Mouse (Mus musculus) midbrain, embryonic 15.5 days (tissue): ENCODE data around the gene Rtn2. TPM values are rescaled to one million over a fixed set of nuclear protein-coding genes. Genes with fewer than 3 reads are reported as not detected.
"Not testable (repeated sequence)": the region's sequence is repeated elsewhere in the genome, so short reads cannot be mapped to it uniquely, and the experiment has no call there.

Experiments used
- ATAC-seq: fragments of 200-750 bp; cut with Nextera tagmentation; replicated peaks from 2 replicates; pipeline ENCODE4 v1.8.0; 2017; ENCODE audit warnings: moderate TSS enrichment
- H3K27ac ChIP-seq: fragments of 300-500 bp; sonication (generic); 2 replicates; pipeline ENCODE4 v1.5.1; 2015; ENCODE audit warnings: mild to moderate bottlenecking, inconsistent platforms
- H3K27me3 ChIP-seq: fragments of 300-500 bp; sonication (generic); replicated peaks from 2 replicates; pipeline ENCODE4 v1.6.1; 2015; ENCODE audit warnings: inconsistent platforms
- H3K36me3 ChIP-seq: fragments of 300-500 bp; sonication (generic); replicated peaks from 2 replicates; pipeline ENCODE4 v1.6.1; 2015; ENCODE audit warnings: inconsistent platforms
- H3K4me1 ChIP-seq: fragments of 300-500 bp; sonication (generic); 2 replicates; pipeline ENCODE4 v1.6.1; 2015; ENCODE audit warnings: inconsistent platforms
- H3K4me2 ChIP-seq: fragments of 300-500 bp; sonication (generic); 2 replicates; pipeline ENCODE4 v1.6.1; 2015; ENCODE audit warnings: inconsistent platforms, mild to moderate bottlenecking, moderate library complexity
- H3K4me3 ChIP-seq: fragments of 300-500 bp; sonication (generic); 2 replicates; pipeline ENCODE4 v1.5.1; 2015; ENCODE audit warnings: mild to moderate bottlenecking, inconsistent platforms
- H3K9ac ChIP-seq: fragments of 300-500 bp; sonication (generic); 2 replicates; pipeline ENCODE4 v1.6.1; 2015; ENCODE audit warnings: mild to moderate bottlenecking, inconsistent platforms
- H3K9me3 ChIP-seq: fragments of 300-500 bp; sonication (generic); 2 replicates; pipeline ENCODE4 v1.6.1; 2016; ENCODE audit warnings: inconsistent platforms
- WGBS: fragments of 180-500 bp; shearing (Covaris S2); methylation state at CpG from one replicate; pipeline ENCODE4 v1.1.7; 2015; ENCODE audit warnings: mixed read lengths; 5-methylcytosine and 5-hydroxymethylcytosine counted together
- polyA plus RNA-seq: library from polyadenylated mRNA; unstranded; fragments of >200 nt; fragmentation: Nextera tagmentation; extraction: Ambion mirVana; gene quantifications from 2 replicates; pipeline ENCODE4 v1.2.1, GENCODE M21; 2015

Gene Rtn2
- polyA plus RNA-seq, 1 experiment from 2014 or later = 112 TPM

GRCm38 (mm10) chr7:19270509-19271237 is 11.8 kb upstream of the Rtn2 start:
- peak overlapping the region; percentile 96 for H3K4me3 ChIP-seq
- peaks cover 22% of the 10 kb centered on the region for H3K4me1 ChIP-seq
- peak overlapping the region; percentile 95 for H3K9ac ChIP-seq
- H3K9me3 ChIP-seq = no peaks in the 10 kb centered on the region
- no peak for ATAC-seq
- H3K27ac ChIP-seq = peak overlapping the region; percentile 29
- WGBS = 0% methylated on average over 18 of the region's 21 CpGs
- H3K27me3 ChIP-seq = no peaks in the 10 kb centered on the region; the same call in 1 of the 2 replicates
- no peaks in the 10 kb centered on the region for H3K36me3 ChIP-seq
- peak overlapping the region; percentile 85 for H3K4me2 ChIP-seq

GRCm38 (mm10) chr7:19271238-19272172 is 10.9 kb upstream of the Rtn2 start, which contains the start of gene Vasp:
Vasp (minus strand) TSS chr7:19271817.
- H3K4me1 ChIP-seq = peaks cover 22% of the 10 kb centered on the region
- WGBS = under 1% methylated on average over 58 of the region's 62 CpGs
- H3K9me3 ChIP-seq = no peaks in the 10 kb centered on the region
- peak within 1 kb of the TSS; percentile 83 for H3K27ac ChIP-seq
- peak within 1 kb of the TSS; percentile 95 for H3K9ac ChIP-seq
- H3K4me3 ChIP-seq = peak within 1 kb of the TSS; percentile 96
- H3K4me2 ChIP-seq = peak within 1 kb of the TSS; percentile 85
- ATAC-seq = peak; percentile 77
- no peaks in the 10 kb centered on the region; the same call in 1 of the 2 replicates for H3K27me3 ChIP-seq
- no peaks in the 10 kb centered on the region for H3K36me3 ChIP-seq

- Histone ChIP-seq H3K9me3 (no peaks in the 10 kb centered on the region), H3K4me3 (peak overlapping the region; percentile 96), H3K27me3 (no peaks in the 10 kb centered on the region; the same call in 1 of the 2 replicates), H3K9ac (peak overlapping the region; percentile 95), H3K4me1 (peaks cover 22% of the 10 kb centered on the region), H3K27ac (peak overlapping the region; percentile 83), H3K4me2 (peak overlapping the region; percentile 85), H3K36me3 (no peaks in the 10 kb centered on the region)
- 1% methylated on average over 36 of the region's 36 CpGs for WGBS
- peak; percentile 76 for ATAC-seq
Observed at GRCm38 (mm10) chr7:19272173-19272764, 10.2 kb upstream of the Rtn2 start.

- Histone ChIP-seq H3K36me3 (no peaks in the 10 kb centered on the region), H3K4me1 (peaks cover 9% of the 10 kb centered on the region), H3K27me3 (peaks cover 38% of the 10 kb centered on the region), H3K27ac (no peak overlapping the region), H3K9ac (no peak overlapping the region), H3K4me3 (no peak overlapping the region), H3K9me3 (no peaks in the 10 kb centered on the region), H3K4me2 (no peak overlapping the region)
- ATAC-seq = no peak
- WGBS = 51% methylated on average over 4 of the region's 4 CpGs
Observed at GRCm38 (mm10) chr7:19276253-19276652, 6.2 kb upstream of the Rtn2 start.

- Histone ChIP-seq H3K4me2 (peak overlapping the region; percentile 52), H3K9me3 (no peaks in the 10 kb centered on the region), H3K27me3 (peaks cover 40% of the 10 kb centered on the region), H3K4me1 (peaks cover 17% of the 10 kb centered on the region), H3K4me3 (peak overlapping the region; percentile 35), H3K9ac (peak overlapping the region; percentile 25; the same call in 1 of the 2 replicates), H3K36me3 (no peaks in the 10 kb centered on the region), H3K27ac (no peak overlapping the region)
- 3% methylated on average over 34 of the region's 34 CpGs for WGBS
- ATAC-seq = no peak
Observed at GRCm38 (mm10) chr7:19279052-19279451, 3.4 kb upstream of the Rtn2 start.

- peaks cover 40% of the 10 kb centered on the region for H3K27me3 ChIP-seq
- 1% methylated on average over 46 of the region's 46 CpGs for WGBS
- peak within 1 kb of the TSS; percentile 52 for H3K4me2 ChIP-seq
- peak within 1 kb of the TSS; percentile 35 for H3K4me3 ChIP-seq
- no peaks in the 10 kb centered on the region for H3K36me3 ChIP-seq
- peaks cover 23% of the 10 kb centered on the region for H3K4me1 ChIP-seq
- H3K9ac ChIP-seq = peak within 1 kb of the TSS; percentile 25
- no peak within 1 kb of the TSS for H3K27ac ChIP-seq
- no peak for ATAC-seq
- H3K9me3 ChIP-seq = no peaks in the 10 kb centered on the region
Observed at GRCm38 (mm10) chr7:19279581-19280114, 2.8 kb upstream of the Rtn2 start, which contains the start of gene Ppm1n. Ppm1n (minus strand) TSS chr7:19280064.

GRCm38 (mm10) chr7:19281680-19282304 is 632 bp upstream of the Rtn2 start:
- H3K36me3 ChIP-seq, H3K9me3 ChIP-seq, H3K27ac ChIP-seq, H3K9ac ChIP-seq: not testable (repeated sequence)
- ATAC-seq = peak; percentile 1; the same call in 1 of the 2 replicates
- Histone ChIP-seq H3K4me2 (peak overlapping the region; percentile 64), H3K4me1 (peaks cover 29% of the 10 kb centered on the region), H3K27me3 (peaks cover 40% of the 10 kb centered on the region), H3K4me3 (peak overlapping the region; percentile 87)
- WGBS = 36% methylated on average over 6 of the region's 6 CpGs

GRCm38 (mm10) chr7:19282791-19283405 is 474 bp downstream of the Rtn2 start:
- no peaks in the 10 kb centered on the region for H3K9me3 ChIP-seq
- H3K4me2 ChIP-seq = peak overlapping the region; percentile 64
- H3K9ac ChIP-seq = peak overlapping the region; percentile 98
- ATAC-seq = peak; percentile 79
- under 1% methylated on average over 35 of the region's 35 CpGs for WGBS
- peak overlapping the region; percentile 87 for H3K4me3 ChIP-seq
- H3K27ac ChIP-seq = peak overlapping the region; percentile 93
- H3K4me1 ChIP-seq = peaks cover 29% of the 10 kb centered on the region
- peaks cover 15% of the 10 kb centered on the region; the same call in 1 of the 2 replicates for H3K36me3 ChIP-seq
- H3K27me3 ChIP-seq = peaks cover 35% of the 10 kb centered on the region

- H3K4me1 ChIP-seq = peaks cover 29% of the 10 kb centered on the region
- H3K9me3 ChIP-seq = no peaks in the 10 kb centered on the region
- H3K27me3 ChIP-seq = peaks cover 29% of the 10 kb centered on the region
- peak overlapping the region; percentile 93 for H3K27ac ChIP-seq
- peak overlapping the region; percentile 87 for H3K4me3 ChIP-seq
- H3K4me2 ChIP-seq = peak overlapping the region; percentile 64
- H3K9ac ChIP-seq = peak overlapping the region; percentile 98
- peaks cover 17% of the 10 kb centered on the region; the same call in 1 of the 2 replicates for H3K36me3 ChIP-seq
- peak; percentile 22 for ATAC-seq
- WGBS = 18% methylated on average over 14 of the region's 14 CpGs
Observed at GRCm38 (mm10) chr7:19283406-19283804, 981 bp downstream of the Rtn2 start.

- no peak overlapping the region for H3K27ac ChIP-seq
- 37% methylated on average over 4 of the region's 4 CpGs for WGBS
- no peaks in the 10 kb centered on the region for H3K9me3 ChIP-seq
- peaks cover 16% of the 10 kb centered on the region for H3K27me3 ChIP-seq
- H3K36me3 ChIP-seq = peaks cover 23% of the 10 kb centered on the region; the same call in 1 of the 2 replicates
- no peak overlapping the region for H3K4me3 ChIP-seq
- H3K9ac ChIP-seq = no peak overlapping the region
- peak overlapping the region; percentile 64; the same call in 1 of the 2 replicates for H3K4me2 ChIP-seq
- H3K4me1 ChIP-seq = peaks cover 20% of the 10 kb centered on the region
- ATAC-seq = no peak
Observed at GRCm38 (mm10) chr7:19284763-19285162, 2.3 kb downstream of the Rtn2 start.
